Mouse (Mus musculus) gastrocnemius, postnatal 36 days (tissue): ENCODE data around the gene Ubxn10. TPM values are rescaled to one million over a fixed set of nuclear protein-coding genes. Genes with fewer than 3 reads are reported as not detected.

Source experiments
- DNase-seq, 2 experiments: peaks; one replicate each; pipeline ENCODE4 v3.0.0; 2022
- intact Hi-C: fragments of 180-260 bp; cut with DNase I; formaldehyde crosslinking; loops from one replicate; pipeline ENCODE4 v1.15.1; 2025
- total RNA-seq, 2 experiments: library from RNA; stranded (reverse); gene quantifications; 2 replicates each; pipeline ENCODE4 v1.2.3; 2021

Ubxn10 gene
- total RNA-seq, 2 experiments from 2014 or later: 0.10 to 0.12 TPM

GRCm38 (mm10) chr4:138739136-138739851 is 2.3 kb upstream of the Ubxn10 start:
- DNase-seq: no peak
- intact Hi-C loops: no loop called here

- DNase-seq: no peak
- intact Hi-C loops: no loop called here
Observed at GRCm38 (mm10) chr4:138734863-138735262, 2.1 kb downstream of the Ubxn10 start.

- intact Hi-C loops: no loop called here
- DNase-seq: no peak
Observed at GRCm38 (mm10) chr4:138734105-138734504, 2.9 kb downstream of the Ubxn10 start.

- no peak for DNase-seq
- intact Hi-C loops: no loop called here
Observed at GRCm38 (mm10) chr4:138729018-138729703, 7.8 kb downstream of the Ubxn10 start.

- intact Hi-C loops: no loop called here
- no peak for DNase-seq
Observed at GRCm38 (mm10) chr4:138725751-138726150, 11.2 kb downstream of the Ubxn10 start.

- intact Hi-C loops: no loop called here
- peak; percentile 22 to 29 for DNase-seq
Observed at GRCm38 (mm10) chr4:138725127-138725461, 11.9 kb downstream of the Ubxn10 start.

GRCm38 (mm10) chr4:138724354-138725126 is 12.4 kb downstream of the Ubxn10 start, which contains the start of gene Pla2g2c:
TSS of gene Pla2g2c (plus strand) at chr4:138724792.
- intact Hi-C loops: no loop called here

GRCm38 (mm10) chr4:138723493-138724281 is 13.3 kb downstream of the Ubxn10 start:
- intact Hi-C loops: no loop called here
- DNase-seq: no peak

More at GRCm38 (mm10) chr4:138724354-138725126, 12.4 kb downstream of the Ubxn10 start, which contains the start of gene Pla2g2c:
- DNase-seq: no peak

- no peak for DNase-seq
- intact Hi-C loops: no loop called here
Observed at GRCm38 (mm10) chr4:138719264-138719596, 17.7 kb downstream of the Ubxn10 start.

GRCm38 (mm10) chr4:138718586-138719263 is 18.2 kb downstream of the Ubxn10 start:
- intact Hi-C loops: no loop called here
- DNase-seq: no peak

- intact Hi-C loops: no loop called here
- no peak for DNase-seq
Observed at GRCm38 (mm10) chr4:138716697-138717096, 20.3 kb downstream of the Ubxn10 start.

- intact Hi-C loops: no loop called here
- DNase-seq: no peak
Observed at GRCm38 (mm10) chr4:138714186-138714585, 22.8 kb downstream of the Ubxn10 start.

GRCm38 (mm10) chr4:138712621-138713020 is 24.3 kb downstream of the Ubxn10 start:
- no peak for DNase-seq
- intact Hi-C loops: no loop called here

GRCm38 (mm10) chr4:138712096-138712495 is 24.9 kb downstream of the Ubxn10 start:
- intact Hi-C loops: no loop called here
- no peak for DNase-seq

- intact Hi-C loops: no loop called here
- DNase-seq: no peak
Observed at GRCm38 (mm10) chr4:138711051-138711820, 25.7 kb downstream of the Ubxn10 start.

GRCm38 (mm10) chr4:138710633-138711032 is 26.3 kb downstream of the Ubxn10 start:
- intact Hi-C loops: no loop called here
- no peak for DNase-seq

- intact Hi-C loops: loop anchor here (2.0 to 5.0 kb wide), 2 partner anchors 87 to 141 kb away; no protein-coding TSS in a partner anchor
Observed at GRCm38 (mm10) chr4:138709944-138710343, 27.0 kb downstream of the Ubxn10 start.

GRCm38 (mm10) chr4:138709246-138709645 is 27.7 kb downstream of the Ubxn10 start:
- no peak for DNase-seq
- intact Hi-C loops: loop anchor here (2.0 to 5.0 kb wide), 2 partner anchors 88 to 142 kb away; no protein-coding TSS in a partner anchor

More at GRCm38 (mm10) chr4:138709944-138710343, 27.0 kb downstream of the Ubxn10 start:
- no peak for DNase-seq

GRCm38 (mm10) chr4:138708636-138709035 is 28.3 kb downstream of the Ubxn10 start:
- DNase-seq: peak in 1 of 2 experiments; percentile 33
- intact Hi-C loops: loop anchor here (2.0 to 5.0 kb wide), 2 partner anchors 89 to 142 kb away; no protein-coding TSS in a partner anchor
